Mouse (Mus musculus) C2C12 (cell line): ENCODE data around the gene Cog6.

Experiments used
- CEBPB ChIP-seq: IDR thresholded peaks from one replicate; pipeline ENCODE4 v1.6.1; 2011; ENCODE audit warnings: low read depth, mild to moderate bottlenecking, control low read depth, moderate library complexity
- CTCF ChIP-seq: IDR thresholded peaks from one replicate; pipeline ENCODE4 v1.5.1; 2011; ENCODE audit not compliant: control insufficient read depth, insufficient read depth, insufficient read length
- MAX ChIP-seq: IDR thresholded peaks from one replicate; pipeline ENCODE4 v1.6.1; 2011; ENCODE audit warnings: mild to moderate bottlenecking, control low read depth
- USF1 ChIP-seq: IDR thresholded peaks from one replicate; pipeline ENCODE4 v1.6.1; 2011; ENCODE audit warnings: low read depth, mild to moderate bottlenecking, control low read depth, moderate library complexity

- peak; percentile 26 for TF ChIP-seq CTCF
- no peak for TF ChIP-seq MAX
- no peak for TF ChIP-seq CEBPB
- no peak for TF ChIP-seq USF1
These were observed 12.0 kb upstream of the Cog6 start for GRCm38 (mm10) chr3:53029046-53029445.
